Mouse (Mus musculus): ENCODE measurements around the gene Gcc2.
A peak's percentile ranks its signal among the peaks of the same experiment; 100 is the strongest.
"Not testable (repeated sequence)": the region's sequence is repeated elsewhere in the genome, so short reads cannot be mapped to it uniquely, and the experiment has no call there.

Gene Gcc2

GRCm38 (mm10) chr10:58231779-58232640 lies 23.3 kb upstream of the Gcc2 start:
- peak; percentile 72 for DNase-seq (ENCODE audit: low spot score)

GRCm38 (mm10) chr10:58232641-58232969 lies 22.7 kb upstream of the Gcc2 start, which contains the start of gene Duxf3:
Duxf3 (minus strand) TSS chr10:58232675.
- DNase-seq (ENCODE audit: low spot score) = peak; percentile 9

GRCm38 (mm10) chr10:58233054-58233739 lies 22.1 kb upstream of the Gcc2 start:
- peak; percentile 16 for DNase-seq (ENCODE audit: low spot score)

GRCm38 (mm10) chr10:58233740-58234121 lies 21.6 kb upstream of the Gcc2 start:
- DNase-seq (ENCODE audit: low spot score) = peak; percentile 15

- peak; percentile 13 for DNase-seq (ENCODE audit: low spot score)
These were observed 20.3 kb upstream of the Gcc2 start for GRCm38 (mm10) chr10:58234985-58235384.

- DNase-seq (ENCODE audit: low spot score) = no peak
These were observed 18.7 kb upstream of the Gcc2 start, which contains the start of gene Gm4981 for GRCm38 (mm10) chr10:58236613-58237012. Gm4981 (minus strand) TSS chr10:58236701.

GRCm38 (mm10) chr10:58238984-58239740 lies 16.1 kb upstream of the Gcc2 start:
- DNase-seq (ENCODE audit: low spot score) = not testable (repeated sequence)

- DNase-seq (ENCODE audit: low spot score) = no peak
These were observed 5.8 kb upstream of the Gcc2 start for GRCm38 (mm10) chr10:58249535-58249934.

- no peak for DNase-seq (ENCODE audit: low spot score)
These were observed 592 bp upstream of the Gcc2 start for GRCm38 (mm10) chr10:58254635-58255175.

GRCm38 (mm10) chr10:58255954-58256353 lies 657 bp downstream of the Gcc2 start:
- peak; percentile 78 for DNase-seq (ENCODE audit: low spot score)

GRCm38 (mm10) chr10:58258466-58258865 lies 3.2 kb downstream of the Gcc2 start:
- peak; percentile 11 for DNase-seq (ENCODE audit: low spot score)

GRCm38 (mm10) chr10:58282238-58282637 lies 26.9 kb downstream of the Gcc2 start:
- DNase-seq (ENCODE audit: low spot score) = no peak

- DNase-seq (ENCODE audit: low spot score) = no peak
These were observed 35.4 kb downstream of the Gcc2 start for GRCm38 (mm10) chr10:58290742-58291141.

- DNase-seq (ENCODE audit: low spot score) = no peak
These were observed 38.9 kb downstream of the Gcc2 start for GRCm38 (mm10) chr10:58294246-58294645.

- no peak for DNase-seq (ENCODE audit: low spot score)
These were observed 40.3 kb downstream of the Gcc2 start for GRCm38 (mm10) chr10:58295605-58296004.

GRCm38 (mm10) chr10:58304996-58305395 lies 49.7 kb downstream of the Gcc2 start:
- no peak for DNase-seq (ENCODE audit: low spot score)

GRCm38 (mm10) chr10:58306897-58307296 lies 51.6 kb downstream of the Gcc2 start:
- DNase-seq (ENCODE audit: low spot score) = no peak

- DNase-seq (ENCODE audit: low spot score) = no peak
These were observed 55.5 kb downstream of the Gcc2 start for GRCm38 (mm10) chr10:58310791-58311190.

GRCm38 (mm10) chr10:58312887-58313286 lies 57.6 kb downstream of the Gcc2 start:
- no peak for DNase-seq (ENCODE audit: low spot score)

- DNase-seq (ENCODE audit: low spot score) = peak; percentile 25
These were observed 65.6 kb downstream of the Gcc2 start for GRCm38 (mm10) chr10:58320881-58321280.

- DNase-seq (ENCODE audit: low spot score) = no peak
These were observed 67.2 kb downstream of the Gcc2 start for GRCm38 (mm10) chr10:58322361-58323027.
